Mouse (Mus musculus): ENCODE results near the gene Cox19. TPM values are rescaled to one million over a fixed set of nuclear protein-coding genes. Genes with fewer than 3 reads are reported as not detected.

The Cox19 gene
- total RNA-seq, 2 experiments from 2014 or later = 73.6 to 79.4 TPM

- no peak for DNase-seq (ENCODE audit: low spot score in 2 of 2)
Observed at GRCm38 (mm10) chr5:139332590-139333272, 18.5 kb downstream of the Cox19 start.

GRCm38 (mm10) chr5:139331742-139332141 is 19.5 kb downstream of the Cox19 start:
- DNase-seq (ENCODE audit: low spot score in 2 of 2) = peak; percentile 75 to 82

- no peak for DNase-seq (ENCODE audit: low spot score in 2 of 2)
Observed at GRCm38 (mm10) chr5:139330766-139331165, 20.5 kb downstream of the Cox19 start.

- no peak for DNase-seq (ENCODE audit: low spot score in 2 of 2)
Observed at GRCm38 (mm10) chr5:139327634-139328020, 23.6 kb downstream of the Cox19 start.

- no peak for DNase-seq (ENCODE audit: low spot score in 2 of 2)
Observed at GRCm38 (mm10) chr5:139326986-139327633, 24.1 kb downstream of the Cox19 start.

GRCm38 (mm10) chr5:139326111-139326696 is 25.0 kb downstream of the Cox19 start:
- no peak for DNase-seq (ENCODE audit: low spot score in 2 of 2)

GRCm38 (mm10) chr5:139325395-139325966 is 25.7 kb downstream of the Cox19 start, which contains the start of gene Adap1:
Gene Adap1, minus strand, starts transcription at chr5:139325622.
- peak; percentile 55 to 60 for DNase-seq (ENCODE audit: low spot score in 2 of 2)

- DNase-seq (ENCODE audit: low spot score in 2 of 2) = peak in 1 of 2 experiments; percentile 42
Observed at GRCm38 (mm10) chr5:139324691-139325394, 26.4 kb downstream of the Cox19 start.

- no peak for DNase-seq (ENCODE audit: low spot score in 2 of 2)
Observed at GRCm38 (mm10) chr5:139324045-139324491, 27.1 kb downstream of the Cox19 start.

GRCm38 (mm10) chr5:139323260-139323924 is 27.8 kb downstream of the Cox19 start:
- DNase-seq (ENCODE audit: low spot score in 2 of 2) = no peak

GRCm38 (mm10) chr5:139321331-139321730 is 29.9 kb downstream of the Cox19 start:
- DNase-seq (ENCODE audit: low spot score in 2 of 2) = no peak

GRCm38 (mm10) chr5:139320424-139320823 is 30.8 kb downstream of the Cox19 start:
- no peak for DNase-seq (ENCODE audit: low spot score in 2 of 2)

- peak; percentile 46 to 57 for DNase-seq (ENCODE audit: low spot score in 2 of 2)
Observed at GRCm38 (mm10) chr5:139317751-139318504, 33.3 kb downstream of the Cox19 start.

- DNase-seq (ENCODE audit: low spot score in 2 of 2) = no peak
Observed at GRCm38 (mm10) chr5:139316982-139317675, 34.1 kb downstream of the Cox19 start.

GRCm38 (mm10) chr5:139314941-139315642 is 36.1 kb downstream of the Cox19 start:
- no peak for DNase-seq (ENCODE audit: low spot score in 2 of 2)

- DNase-seq (ENCODE audit: low spot score in 2 of 2) = no peak
Observed at GRCm38 (mm10) chr5:139313536-139313935, 37.7 kb downstream of the Cox19 start.

- DNase-seq (ENCODE audit: low spot score in 2 of 2) = no peak
Observed at GRCm38 (mm10) chr5:139311822-139312221, 39.4 kb downstream of the Cox19 start.

GRCm38 (mm10) chr5:139310477-139310876 is 40.7 kb downstream of the Cox19 start:
- no peak for DNase-seq (ENCODE audit: low spot score in 2 of 2)

GRCm38 (mm10) chr5:139309946-139310345 is 41.3 kb downstream of the Cox19 start:
- no peak for DNase-seq (ENCODE audit: low spot score in 2 of 2)

All from layer of hippocampus, postnatal 14 days (tissue).